Mouse (Mus musculus) layer of hippocampus, adult 9-11 months (tissue): ENCODE results near the gene Myo3b.

ENCODE experiments used
- DNase-seq: peaks from one replicate; pipeline ENCODE4 v3.0.0; 2022

Gene Myo3b

DNA sequence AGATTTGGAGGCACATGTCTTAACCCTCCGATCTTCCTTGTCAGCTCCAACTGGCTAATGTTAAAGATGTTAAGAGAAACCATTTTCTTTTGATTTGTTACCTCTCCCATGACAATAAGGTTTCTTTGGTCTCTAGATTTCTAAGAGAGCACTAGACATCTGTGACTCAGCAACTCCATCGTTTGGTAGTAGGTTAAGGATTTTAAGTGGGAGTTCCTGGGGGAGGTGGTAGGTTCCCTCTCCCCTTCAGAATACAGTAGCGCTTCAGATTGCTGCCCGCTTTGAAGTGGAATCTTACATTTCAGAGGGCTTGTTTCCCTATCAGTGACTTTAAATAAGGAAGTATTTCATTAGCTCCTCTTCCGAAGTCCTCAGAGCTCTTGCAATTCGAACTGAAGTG lies 340.4 kb downstream of the Myo3b start:
- DNase-seq, result no peak

DNA sequence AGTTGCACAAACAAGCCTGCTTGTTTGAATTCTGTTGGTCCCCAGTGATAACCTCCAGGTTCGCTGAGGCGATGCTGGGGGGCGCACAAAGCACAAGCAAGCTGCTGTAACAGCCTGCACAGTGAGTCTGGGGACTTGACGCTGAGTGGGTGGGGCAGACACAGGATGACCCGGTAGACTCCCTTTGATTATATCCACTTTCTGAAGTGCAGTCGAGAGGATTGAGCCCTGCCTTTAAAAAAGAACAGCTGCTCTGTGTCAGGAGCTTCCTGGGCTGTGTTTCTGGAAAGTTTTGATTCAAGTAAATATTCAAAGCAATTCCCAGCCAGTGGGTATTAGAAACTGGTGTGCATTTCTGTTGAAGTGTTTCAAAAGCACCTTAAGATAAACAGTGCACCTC lies 341.0 kb downstream of the Myo3b start:
- DNase-seq, result no peak

DNA sequence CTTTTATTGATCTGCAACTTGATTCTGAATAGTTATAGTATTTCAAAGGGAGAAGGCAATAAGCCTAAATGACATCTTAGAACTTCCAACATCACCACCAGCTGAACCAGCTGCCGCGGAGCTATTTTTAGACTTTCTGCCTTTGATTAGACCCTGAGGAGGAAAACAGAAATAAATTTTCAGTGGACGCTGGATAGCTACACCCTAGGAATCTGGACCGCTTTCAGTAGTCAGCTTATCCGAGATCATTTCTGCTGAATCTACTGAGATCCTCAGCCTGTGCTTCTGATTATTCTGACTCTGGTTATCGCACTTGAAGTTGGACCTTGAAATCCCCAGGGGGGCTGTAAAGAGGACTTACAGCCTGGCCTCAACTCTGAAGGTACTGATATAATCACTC lies 349.7 kb downstream of the Myo3b start:
- no peak for DNase-seq

DNA sequence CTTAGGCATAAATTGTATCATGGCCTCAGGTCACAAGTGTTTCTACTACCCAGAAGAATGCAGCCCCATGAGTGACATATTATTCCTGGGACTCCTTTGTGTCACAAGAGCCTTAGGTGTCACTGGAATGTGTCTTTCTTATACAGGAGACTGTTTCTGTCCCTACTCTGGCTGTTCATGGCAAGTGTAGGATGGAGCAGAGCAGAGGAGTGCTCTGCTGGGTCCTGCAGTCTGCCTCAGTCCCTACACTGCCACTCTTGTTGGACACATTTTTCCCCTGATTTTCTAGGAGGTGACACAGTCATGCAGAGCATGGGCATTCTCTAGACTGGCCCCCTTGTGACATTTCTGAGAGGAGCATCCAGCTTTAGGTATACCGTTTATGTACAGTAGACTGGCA lies 350.2 kb downstream of the Myo3b start:
- no peak for DNase-seq

DNA sequence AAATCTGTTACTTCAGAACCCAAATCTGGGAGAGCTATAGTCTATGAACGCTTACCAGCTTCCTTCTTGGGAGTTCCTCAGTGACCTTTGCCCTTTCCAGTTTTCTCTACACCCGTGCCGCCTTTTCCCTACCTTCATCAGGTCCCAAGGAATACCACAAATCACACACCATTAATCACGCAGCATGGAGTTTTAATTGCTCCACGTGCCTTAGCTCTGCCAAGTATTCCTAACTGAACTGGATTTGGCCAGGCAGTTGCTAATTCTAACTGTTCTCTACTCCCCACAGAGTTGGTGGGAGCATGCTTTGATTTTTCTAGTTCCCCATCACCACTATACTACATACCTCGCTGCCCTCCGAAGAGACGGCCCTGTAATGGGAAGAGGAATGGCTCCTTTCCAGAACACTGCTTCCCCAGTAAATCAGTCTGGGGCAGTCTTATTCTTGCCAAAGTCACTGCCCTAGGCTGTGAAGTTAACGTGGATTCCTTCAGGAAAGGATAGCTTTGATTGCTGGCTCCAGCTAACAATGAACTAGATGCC lies 358.9 kb downstream of the Myo3b start:
- no peak for DNase-seq

DNA sequence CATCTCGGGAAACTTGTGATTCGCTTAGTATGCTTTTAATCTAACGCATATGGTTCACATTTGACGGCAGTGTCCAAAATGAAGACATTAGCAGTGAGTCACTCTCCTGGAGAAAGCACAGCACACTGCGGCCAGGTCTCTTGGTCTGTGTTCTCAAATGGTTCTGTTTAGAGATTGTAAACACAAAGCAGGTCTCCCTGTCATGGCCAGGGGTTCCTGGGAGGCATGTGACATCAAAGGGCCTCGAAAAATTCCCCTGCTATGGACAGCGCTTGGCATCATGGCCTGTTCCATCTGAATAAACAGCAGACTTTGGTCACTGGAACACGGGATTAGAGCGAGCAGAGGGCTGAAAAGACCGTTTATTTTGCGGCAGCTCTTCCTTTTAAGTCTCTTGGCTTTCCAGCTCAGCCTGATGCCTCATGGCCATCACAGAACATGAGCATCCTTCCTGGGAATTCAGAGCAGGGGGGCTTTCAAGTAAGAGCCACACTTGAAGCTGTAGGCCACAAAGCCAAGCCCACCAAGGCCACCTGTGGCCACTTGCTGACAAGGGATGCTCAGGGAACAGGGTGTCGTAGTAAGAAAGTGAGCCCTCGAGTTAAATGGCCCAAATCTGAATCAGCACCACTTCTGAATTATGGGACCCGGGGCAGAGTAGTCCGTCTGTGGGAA lies 360.7 kb downstream of the Myo3b start:
- DNase-seq, result no peak

DNA sequence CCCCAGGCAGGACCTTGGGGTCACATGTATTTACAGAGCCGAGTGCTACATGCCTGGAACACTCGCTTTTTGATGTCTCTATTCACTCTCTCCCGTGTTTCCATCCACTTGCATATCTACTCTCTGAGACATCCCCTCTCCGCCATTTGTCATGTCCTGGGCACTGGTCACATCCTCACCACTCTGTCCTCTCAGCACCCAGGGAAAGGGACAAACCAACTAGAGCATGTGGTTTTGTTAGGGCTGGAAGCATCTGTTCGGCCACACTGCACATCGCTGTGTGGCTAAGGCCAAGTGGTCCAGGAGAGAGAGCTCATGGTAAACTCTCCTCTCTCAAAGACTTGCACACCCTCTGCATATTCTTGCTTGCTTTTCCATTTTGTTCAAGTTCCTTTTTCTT lies 361.4 kb downstream of the Myo3b start:
- no peak for DNase-seq

DNA sequence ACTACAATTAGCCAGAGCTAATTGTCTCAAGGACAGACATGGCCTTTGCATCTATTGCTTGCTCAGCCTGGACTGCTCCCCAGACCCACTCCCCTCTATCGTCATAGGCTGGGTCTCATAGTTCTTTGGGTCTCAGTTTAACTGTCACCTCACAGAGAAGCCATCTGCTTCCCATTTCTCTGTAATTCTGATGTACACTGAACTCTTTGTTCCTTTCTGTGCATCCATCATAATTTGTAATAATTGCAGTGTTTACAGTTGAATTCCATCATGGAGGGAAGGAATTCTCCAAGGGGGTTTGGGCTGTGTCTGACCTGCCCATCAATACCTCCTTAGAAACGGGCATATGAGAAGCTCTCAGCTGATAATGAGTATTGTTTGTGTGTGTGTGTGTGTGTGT lies 365.4 kb downstream of the Myo3b start:
- no peak for DNase-seq

DNA sequence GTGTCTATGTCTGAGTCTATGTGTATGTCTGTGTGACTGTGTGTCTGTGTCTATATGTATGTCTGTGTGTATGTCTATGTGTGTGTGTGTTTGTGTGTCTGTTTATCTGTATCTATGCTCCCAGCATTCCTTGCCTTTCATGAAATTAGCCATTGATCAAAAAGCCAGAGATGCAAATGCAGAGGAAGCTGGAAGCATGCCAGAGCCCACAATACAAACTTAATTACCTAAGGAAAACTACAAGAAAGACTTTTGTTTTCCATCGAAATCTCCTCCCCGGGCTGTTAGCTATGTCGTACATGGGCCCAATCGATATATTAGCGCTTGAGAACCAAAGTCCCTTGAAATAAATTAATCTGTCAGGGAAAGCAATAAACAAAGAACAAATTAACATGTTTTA lies 367.9 kb downstream of the Myo3b start:
- no peak for DNase-seq

DNA sequence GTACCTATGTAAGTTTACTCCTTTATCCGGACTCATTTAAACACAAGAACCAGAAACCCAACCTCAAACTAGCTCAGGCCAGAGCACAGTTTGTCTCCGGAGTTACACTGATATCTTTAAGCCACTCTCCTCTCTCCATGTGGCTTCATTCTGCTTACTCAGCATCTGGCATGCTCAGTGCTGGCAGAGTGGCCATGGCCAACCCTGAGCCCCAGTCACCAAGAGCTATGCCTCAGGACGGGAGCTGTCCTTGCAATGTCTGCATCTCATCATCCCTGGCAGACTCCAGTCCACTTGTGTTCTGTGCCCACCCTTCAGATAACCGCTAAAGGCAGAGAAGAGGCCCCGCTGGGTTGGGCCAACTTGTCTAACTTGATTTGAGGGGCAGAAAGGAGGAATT lies 368.8 kb downstream of the Myo3b start:
- DNase-seq, result no peak

DNA sequence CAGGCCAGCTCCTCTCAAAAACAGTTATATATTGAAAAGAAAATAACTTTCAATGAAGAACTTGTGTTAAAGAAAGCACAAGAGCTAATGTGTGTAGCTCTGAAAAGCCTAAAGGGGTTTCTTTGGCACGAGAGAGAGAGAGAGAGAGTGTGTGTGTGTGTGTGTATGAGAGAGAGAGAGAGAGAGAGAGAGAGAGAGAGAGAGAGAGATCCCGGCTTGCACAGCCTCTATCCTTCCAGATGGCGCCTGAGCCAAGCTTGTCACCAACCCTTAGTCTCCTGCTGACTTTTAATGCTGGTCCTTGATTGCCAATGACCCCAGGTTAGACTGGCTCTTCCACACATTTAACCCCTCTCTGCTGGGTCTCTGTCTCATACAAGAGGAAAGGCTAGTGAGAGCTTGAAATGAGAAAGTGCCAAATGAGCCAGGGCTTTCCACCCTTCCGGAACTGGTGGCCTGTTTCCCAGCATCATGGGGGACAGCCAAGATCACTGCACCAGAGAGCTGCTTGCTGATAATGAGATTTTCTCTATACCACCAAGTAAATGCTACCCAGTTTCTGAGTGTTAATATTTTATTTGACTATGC lies 371.5 kb downstream of the Myo3b start:
- DNase-seq, result no peak

DNA sequence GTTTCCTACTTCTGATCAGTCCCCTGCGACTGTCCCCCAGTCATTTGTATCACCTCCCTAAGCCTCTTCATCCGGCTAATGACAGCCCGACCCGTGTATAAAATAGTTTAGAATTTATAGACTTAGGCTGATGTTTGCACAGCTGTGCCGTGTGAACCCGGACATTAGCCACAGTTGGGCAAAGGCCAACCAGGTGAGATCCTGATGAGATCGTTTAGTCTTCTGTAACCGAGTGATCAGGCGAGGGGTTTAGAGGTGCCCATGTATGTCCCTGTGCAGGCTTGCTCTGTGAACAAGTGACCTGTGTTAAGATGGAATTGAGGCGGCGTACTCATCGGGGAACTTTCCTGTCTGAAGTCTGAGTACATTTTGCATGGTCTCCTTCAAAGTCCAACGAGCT lies 373.4 kb downstream of the Myo3b start:
- no peak for DNase-seq

DNA sequence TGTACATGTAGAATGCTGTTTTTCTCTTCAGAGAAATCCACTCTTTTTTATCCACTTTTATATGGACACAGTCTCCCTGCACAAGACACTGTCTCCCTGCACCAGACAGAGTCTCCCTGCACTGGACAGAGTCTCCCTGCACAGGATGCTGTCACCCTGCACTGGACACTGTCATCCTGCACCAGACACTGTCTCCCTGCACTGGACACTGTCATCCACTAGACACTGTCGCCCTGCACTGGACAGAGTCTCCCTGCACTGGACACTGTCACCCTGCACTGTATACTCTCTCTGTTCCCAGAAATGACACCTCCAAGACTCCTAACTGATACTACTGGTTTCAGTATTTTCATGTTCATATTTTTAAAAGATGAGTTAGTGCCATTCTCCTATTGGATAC lies 375.5 kb downstream of the Myo3b start:
- no peak for DNase-seq

DNA sequence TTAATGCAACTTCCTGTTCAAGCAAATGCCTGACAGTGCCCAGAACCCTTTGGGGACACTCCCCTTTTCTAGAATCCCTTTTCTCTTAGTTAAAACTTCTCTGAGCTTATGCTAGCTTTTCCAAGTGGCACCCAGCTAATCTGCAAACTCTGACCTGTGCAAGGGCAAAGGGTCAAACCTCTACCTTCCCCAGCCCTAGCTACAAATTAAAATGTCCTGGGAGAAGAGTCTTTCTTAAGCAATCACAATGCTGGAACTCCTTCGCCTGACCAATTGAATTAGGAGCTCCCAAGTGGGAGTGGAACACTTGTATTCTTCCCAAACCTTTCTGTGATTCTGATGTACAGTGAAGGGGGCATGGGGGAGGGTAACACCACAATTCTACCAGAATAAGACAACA lies 376.6 kb downstream of the Myo3b start:
- no peak for DNase-seq

DNA sequence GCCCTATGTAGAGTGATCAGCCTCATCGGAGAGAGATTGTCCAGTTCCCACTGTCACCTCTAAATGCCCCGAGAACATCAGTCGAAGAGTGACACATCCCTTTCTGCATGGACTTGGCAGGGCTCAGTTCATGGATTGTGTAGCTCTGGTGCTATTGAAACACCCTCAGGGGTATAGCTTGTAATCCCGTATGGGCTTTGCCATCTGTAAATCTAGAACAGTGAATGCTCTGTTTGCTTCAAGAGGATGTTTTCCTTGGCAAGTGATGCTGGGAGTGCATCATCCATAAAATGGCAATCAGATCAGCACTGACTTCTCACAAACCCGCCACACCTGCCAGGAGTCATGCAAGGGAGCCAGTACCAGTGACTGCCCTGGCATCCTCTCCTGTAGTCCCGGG lies 380.4 kb downstream of the Myo3b start:
- DNase-seq, result no peak

DNA sequence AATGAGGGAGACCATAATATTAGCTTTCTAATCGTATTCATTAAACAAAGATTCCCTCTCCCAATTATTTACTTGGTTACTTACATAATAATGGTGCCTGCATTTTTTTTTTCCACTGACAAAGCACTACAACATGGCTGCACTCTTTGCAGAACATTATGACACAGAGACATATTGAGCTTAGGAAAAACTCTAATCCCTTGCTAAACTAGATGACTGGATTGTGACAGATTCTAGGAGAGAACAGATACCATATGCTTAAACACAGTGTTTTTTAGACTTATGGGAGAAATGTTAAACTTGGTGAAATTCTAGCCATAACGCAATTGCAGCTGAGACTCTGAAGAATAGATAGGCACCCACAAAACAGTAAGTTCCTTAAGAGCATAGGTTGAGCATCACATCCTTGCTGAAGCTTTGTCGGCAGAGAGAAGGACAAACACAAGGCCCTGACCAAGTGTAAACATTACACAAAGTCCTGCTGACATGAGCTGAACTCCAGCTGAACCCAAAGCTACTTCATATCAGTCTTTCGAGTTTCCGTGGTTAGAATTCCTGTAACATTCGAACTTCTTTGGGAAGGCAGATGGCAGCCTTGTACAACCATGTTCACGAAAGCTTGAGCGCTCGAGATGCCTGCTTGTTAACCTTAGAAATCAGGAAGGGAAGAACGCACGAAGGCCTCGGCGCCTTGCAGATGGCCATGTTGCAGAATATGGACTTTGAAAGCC lies 382.4 kb downstream of the Myo3b start:
- no peak for DNase-seq

DNA sequence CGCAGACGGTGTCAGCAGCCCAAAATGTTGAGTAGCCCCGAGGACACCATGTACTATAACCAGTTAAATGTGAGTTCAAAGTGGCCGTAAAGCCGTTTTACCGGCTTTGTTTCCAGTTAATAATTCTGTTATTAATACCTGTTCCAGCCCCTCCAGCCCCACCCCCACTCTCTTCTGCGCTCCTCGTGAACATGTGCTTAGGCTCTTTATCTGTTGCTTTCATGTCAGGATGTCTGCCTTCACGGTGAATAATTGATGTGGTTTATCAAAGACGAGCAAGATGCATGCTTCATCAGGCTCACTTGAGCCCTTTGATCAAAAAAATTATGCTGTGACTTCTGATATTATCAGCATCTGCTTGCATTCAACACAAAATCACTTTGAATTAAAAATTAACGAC lies 386.7 kb downstream of the Myo3b start:
- no peak for DNase-seq

DNA sequence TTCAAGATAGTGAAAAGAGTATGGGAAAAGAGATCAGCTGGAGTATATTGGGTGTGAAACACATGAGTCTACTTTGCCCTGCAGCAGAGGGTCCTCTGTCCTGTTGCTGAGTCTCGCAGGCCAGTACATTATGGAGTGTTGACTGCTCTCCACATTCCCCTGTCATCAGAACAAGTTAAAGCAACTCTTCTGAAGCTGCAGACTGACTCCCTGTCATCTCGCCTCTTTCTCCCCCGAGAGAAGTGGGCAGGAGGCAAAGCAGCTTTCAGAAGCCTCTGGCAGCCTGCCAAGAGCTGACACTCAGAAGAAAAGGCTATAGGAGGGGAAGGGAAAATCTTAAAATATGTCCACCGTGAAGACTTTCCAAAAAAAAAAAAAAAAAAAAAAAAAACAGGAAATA lies 404.1 kb downstream of the Myo3b start:
- no peak for DNase-seq

DNA sequence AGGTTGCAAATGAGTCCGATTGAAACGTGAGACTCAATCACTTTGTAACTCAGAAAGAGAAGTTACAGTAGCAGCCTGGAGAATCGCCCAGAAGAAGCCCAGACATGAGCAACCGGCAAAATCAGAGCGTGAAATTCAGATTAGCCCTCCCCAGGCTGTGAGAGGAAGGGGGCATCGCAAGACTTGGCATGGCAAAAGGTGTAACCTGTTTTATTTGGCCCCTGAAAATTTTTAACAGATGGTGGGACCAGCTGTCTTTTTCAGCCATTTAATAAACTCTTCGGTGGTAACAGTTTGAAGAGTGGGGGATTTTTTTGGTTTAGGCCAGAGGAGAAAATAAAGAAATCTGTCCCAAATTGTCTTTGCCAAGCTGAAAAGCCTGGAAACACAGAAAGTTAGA lies 405.2 kb downstream of the Myo3b start:
- no peak for DNase-seq

DNA sequence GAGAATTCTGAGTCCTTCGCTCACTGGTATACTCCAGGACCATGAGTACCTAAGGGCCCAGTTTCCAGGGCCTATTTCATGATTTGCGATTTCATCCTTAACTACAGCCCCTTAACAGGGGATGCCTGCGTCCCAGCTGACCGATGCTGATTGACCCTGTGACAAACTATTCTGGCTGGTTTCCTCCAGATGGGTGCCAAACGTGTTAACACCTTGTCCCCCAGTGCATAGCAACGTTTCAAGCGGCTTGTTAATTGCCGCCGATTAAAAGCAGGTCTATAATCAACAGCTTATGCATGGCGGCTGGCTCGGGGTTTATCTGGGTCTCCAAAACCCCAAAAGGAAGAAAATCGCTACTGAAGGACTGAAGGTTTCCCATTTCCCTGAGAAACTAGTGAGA lies 417.3 kb downstream of the Myo3b start:
- DNase-seq, result no peak

DNA sequence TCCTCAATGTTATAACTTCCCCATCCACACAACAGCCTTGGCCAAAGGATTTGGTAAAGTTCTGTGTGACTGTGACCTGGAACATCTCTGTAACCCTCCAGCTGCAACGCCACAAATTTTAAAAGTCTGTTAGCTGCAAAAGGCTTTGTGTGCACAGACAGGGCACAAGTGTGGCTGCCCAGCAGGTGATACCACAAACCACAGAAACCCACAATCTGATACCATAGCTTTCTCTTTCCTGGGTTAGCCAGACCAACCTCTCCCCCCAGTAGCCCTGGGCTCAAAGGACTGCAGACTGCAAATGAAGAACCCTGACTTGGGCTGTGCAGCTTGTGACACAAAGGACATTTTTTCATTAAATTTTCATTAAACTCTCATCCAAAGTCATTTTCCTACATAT lies 424.7 kb downstream of the Myo3b start:
- no peak for DNase-seq

DNA sequence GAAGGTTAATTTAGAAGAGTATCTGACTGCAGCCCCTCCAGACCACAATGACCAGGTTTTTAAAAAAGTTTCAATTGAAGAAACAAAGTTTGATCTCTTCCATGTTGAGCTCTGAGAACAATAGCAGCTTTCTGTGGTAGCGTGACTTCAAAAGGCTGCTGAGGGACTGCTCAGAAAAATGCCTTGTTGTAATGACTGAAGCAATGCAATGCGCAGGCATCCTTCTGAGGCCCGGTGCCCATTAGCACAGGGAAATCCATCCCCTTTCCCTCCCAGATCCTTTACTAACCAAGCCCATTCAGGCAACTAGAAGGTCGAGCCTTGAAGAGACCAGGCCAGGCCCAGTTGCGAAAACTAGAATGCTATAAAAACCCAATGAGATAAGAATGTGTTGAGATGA lies 432.2 kb downstream of the Myo3b start:
- DNase-seq, result no peak

DNA sequence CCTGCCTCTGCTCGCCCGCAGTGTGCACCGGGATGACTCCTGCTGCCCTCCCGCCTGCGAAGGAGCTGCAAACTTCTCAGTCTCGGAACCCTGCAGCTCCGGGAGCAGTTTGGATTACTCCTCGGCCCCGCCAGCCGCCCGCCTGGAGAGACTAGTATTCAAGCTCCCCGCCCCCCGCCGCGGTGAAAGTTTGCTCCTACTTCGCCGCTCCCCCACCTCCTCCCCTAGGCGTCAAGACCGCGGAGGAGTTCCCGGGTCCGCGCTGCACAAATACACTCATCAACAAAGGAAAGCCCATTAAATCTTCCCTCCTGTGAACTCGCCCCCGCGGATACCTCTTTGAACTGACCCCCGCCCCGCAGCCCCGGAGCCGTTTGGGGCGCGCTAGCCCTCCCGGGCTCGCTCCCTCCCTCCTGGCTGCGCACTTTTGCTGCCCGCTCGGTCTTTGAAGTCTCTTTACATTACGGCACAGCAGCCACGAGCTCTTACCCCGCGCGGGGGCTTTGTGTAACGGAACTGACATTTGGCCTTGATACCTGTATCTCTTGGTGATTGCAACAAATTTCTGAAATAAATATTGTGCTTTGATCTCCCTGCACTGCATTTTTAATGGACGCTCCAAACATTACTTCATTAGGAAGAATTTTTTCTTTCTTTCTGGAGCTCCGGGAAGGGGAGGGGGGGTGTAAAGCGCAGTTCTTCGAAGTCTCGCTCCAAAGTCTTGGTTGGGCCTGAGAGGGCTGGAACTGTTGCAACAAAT lies 433.1 kb downstream of the Myo3b start:
- DNase-seq, result no peak
